Mouse (Mus musculus) hindbrain, embryonic 13.5 days (tissue): ENCODE data around the gene Msl1. TPM values are rescaled to one million over a fixed set of nuclear protein-coding genes. Genes with fewer than 3 reads are reported as not detected.

Source experiments
- ATAC-seq: fragments of 200-750 bp; cut with Nextera tagmentation; 2 replicates; pipeline ENCODE4 v1.8.0; 2017; ENCODE audit warnings: moderate TSS enrichment; ENCODE audit not compliant: low FRiP score
- H3K27ac ChIP-seq: fragments of 300-500 bp; sonication (generic); 2 replicates; pipeline ENCODE4 v1.5.1; 2015; ENCODE audit warnings: inconsistent platforms, mild to moderate bottlenecking, moderate library complexity
- H3K27me3 ChIP-seq: fragments of 300-500 bp; sonication (generic); 2 replicates; pipeline ENCODE4 v1.6.1; 2015; ENCODE audit warnings: mild to moderate bottlenecking, inconsistent platforms
- H3K36me3 ChIP-seq: fragments of 300-500 bp; sonication (generic); 2 replicates; pipeline ENCODE4 v1.6.1; 2015; ENCODE audit warnings: mild to moderate bottlenecking, inconsistent platforms
- H3K4me1 ChIP-seq: fragments of 300-500 bp; sonication (generic); replicated peaks from 2 replicates; pipeline ENCODE4 v1.6.1; 2015; ENCODE audit warnings: inconsistent platforms
- H3K4me2 ChIP-seq: fragments of 300-500 bp; sonication (generic); 2 replicates; pipeline ENCODE4 v1.6.1; 2015; ENCODE audit warnings: inconsistent platforms, mild to moderate bottlenecking, moderate library complexity
- H3K4me3 ChIP-seq: fragments of 300-500 bp; sonication (generic); 2 replicates; pipeline ENCODE4 v1.5.1; 2015; ENCODE audit warnings: mild to moderate bottlenecking, inconsistent platforms
- H3K9ac ChIP-seq: fragments of 300-500 bp; sonication (generic); 2 replicates; pipeline ENCODE4 v1.6.1; 2015; ENCODE audit warnings: mild to moderate bottlenecking, inconsistent platforms
- H3K9me3 ChIP-seq: fragments of 300-500 bp; sonication (generic); 2 replicates; pipeline ENCODE4 v1.6.1; 2016; ENCODE audit warnings: inconsistent platforms
- WGBS: fragments of 180-500 bp; shearing (Covaris S2); methylation state at CpG from one replicate; pipeline ENCODE4 v1.1.7; 2015; 5-methylcytosine and 5-hydroxymethylcytosine counted together
- polyA plus RNA-seq: library from polyadenylated mRNA; unstranded; fragments of >200 nt; fragmentation: Nextera tagmentation; extraction: Ambion mirVana; gene quantifications from 2 replicates; pipeline ENCODE4 v1.2.1, GENCODE M21; 2015

Msl1 gene
- 31.5 and 33.0 TPM in 2 replicates for polyA plus RNA-seq

- Histone ChIP-seq H3K36me3 (peaks cover 12% of the 10 kb centered on the region), H3K9ac (peak within 1 kb of the TSS; percentile 100), H3K27me3 (no peaks in the 10 kb centered on the region), H3K4me2 (peak within 1 kb of the TSS; percentile 99), H3K4me3 (peak within 1 kb of the TSS; percentile 100), H3K9me3 (no peaks in the 10 kb centered on the region), H3K27ac (peak within 1 kb of the TSS; percentile 100), H3K4me1 (peaks cover 45% of the 10 kb centered on the region)
- peak; percentile 44; the same call in 1 of the 2 replicates for ATAC-seq
- WGBS = 1% methylated on average over 67 of the region's 89 CpGs
These were observed at the start of gene Msl1 for GRCm38 (mm10) chr11:98795015-98795713. Gene Msl1, plus strand, starts transcription at chr11:98795516.

- Histone ChIP-seq H3K4me2 (peak overlapping the region; percentile 96), H3K4me3 (peak overlapping the region; percentile 28), H3K36me3 (no peaks in the 10 kb centered on the region), H3K4me1 (peaks cover 87% of the 10 kb centered on the region), H3K27me3 (no peaks in the 10 kb centered on the region), H3K27ac (peak overlapping the region; percentile 99), H3K9me3 (no peaks in the 10 kb centered on the region), H3K9ac (peak overlapping the region; percentile 66)
- 43% methylated on average over 12 of the region's 12 CpGs for WGBS
- ATAC-seq = no peak
These were observed 49.1 kb upstream of the Msl1 start for GRCm38 (mm10) chr11:98745932-98746853.

DNA sequence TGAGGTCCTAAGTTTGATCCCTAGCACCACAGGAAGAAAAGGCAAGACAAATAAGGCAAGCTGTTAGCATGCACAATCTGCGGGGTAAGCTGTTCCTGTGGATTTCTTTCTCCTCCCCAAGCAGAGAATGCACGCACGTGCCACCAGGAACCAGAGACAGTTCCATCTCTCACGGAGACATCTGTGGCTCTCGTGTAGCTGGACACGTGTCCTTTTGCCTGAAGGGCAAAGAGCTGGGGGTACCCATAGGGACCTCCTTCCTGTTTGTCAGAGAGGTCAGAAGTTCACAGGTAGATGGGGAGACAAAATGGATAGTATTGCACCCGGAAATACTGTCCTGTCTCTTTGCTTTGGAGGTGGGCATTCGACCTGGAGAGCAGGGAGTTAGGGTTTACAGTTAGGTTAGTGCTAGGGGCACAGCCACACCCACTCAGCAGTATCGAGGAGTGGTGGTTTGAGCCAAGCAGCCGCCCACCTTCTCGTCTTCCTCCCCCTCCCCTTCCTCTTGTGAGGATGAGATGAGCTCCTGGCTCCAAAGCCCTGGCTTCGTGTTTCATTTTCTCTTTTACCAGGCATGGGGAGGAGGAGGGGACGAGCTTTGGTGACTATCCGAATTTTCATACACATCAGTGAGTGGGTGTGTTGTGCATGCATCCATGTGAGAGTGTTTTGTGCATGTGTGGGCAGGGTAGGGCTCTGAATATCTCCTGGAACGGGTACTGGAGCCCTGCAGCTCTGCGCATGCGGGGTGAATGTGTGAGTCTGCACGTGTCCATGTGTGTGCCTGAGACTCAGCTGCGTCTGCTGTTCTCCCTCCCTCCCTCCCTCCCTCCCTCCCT, 48.2 kb upstream of the Msl1 start:
- H3K27me3 ChIP-seq = no peaks in the 10 kb centered on the region
- 7% methylated on average over 19 of the region's 19 CpGs for WGBS
- H3K4me2 ChIP-seq = peak overlapping the region; percentile 96
- peak; percentile 50 for ATAC-seq
- peak overlapping the region; percentile 28 for H3K4me3 ChIP-seq
- no peaks in the 10 kb centered on the region for H3K36me3 ChIP-seq
- H3K4me1 ChIP-seq = peaks cover 94% of the 10 kb centered on the region
- peak overlapping the region; percentile 66 for H3K9ac ChIP-seq
- H3K9me3 ChIP-seq = no peaks in the 10 kb centered on the region
- H3K27ac ChIP-seq = peak overlapping the region; percentile 99

- H3K36me3 ChIP-seq = no peaks in the 10 kb centered on the region
- H3K4me2 ChIP-seq = peak overlapping the region; percentile 60
- H3K9ac ChIP-seq = peak overlapping the region; percentile 77
- H3K4me1 ChIP-seq = peaks cover 98% of the 10 kb centered on the region
- peak overlapping the region; percentile 31 for H3K4me3 ChIP-seq
- no peaks in the 10 kb centered on the region for H3K27me3 ChIP-seq
- ATAC-seq = no peak
- no peaks in the 10 kb centered on the region for H3K9me3 ChIP-seq
- H3K27ac ChIP-seq = peak overlapping the region; percentile 99
- 14% methylated on average over 6 of the region's 6 CpGs for WGBS
These were observed 47.4 kb upstream of the Msl1 start for GRCm38 (mm10) chr11:98747804-98748505.

DNA sequence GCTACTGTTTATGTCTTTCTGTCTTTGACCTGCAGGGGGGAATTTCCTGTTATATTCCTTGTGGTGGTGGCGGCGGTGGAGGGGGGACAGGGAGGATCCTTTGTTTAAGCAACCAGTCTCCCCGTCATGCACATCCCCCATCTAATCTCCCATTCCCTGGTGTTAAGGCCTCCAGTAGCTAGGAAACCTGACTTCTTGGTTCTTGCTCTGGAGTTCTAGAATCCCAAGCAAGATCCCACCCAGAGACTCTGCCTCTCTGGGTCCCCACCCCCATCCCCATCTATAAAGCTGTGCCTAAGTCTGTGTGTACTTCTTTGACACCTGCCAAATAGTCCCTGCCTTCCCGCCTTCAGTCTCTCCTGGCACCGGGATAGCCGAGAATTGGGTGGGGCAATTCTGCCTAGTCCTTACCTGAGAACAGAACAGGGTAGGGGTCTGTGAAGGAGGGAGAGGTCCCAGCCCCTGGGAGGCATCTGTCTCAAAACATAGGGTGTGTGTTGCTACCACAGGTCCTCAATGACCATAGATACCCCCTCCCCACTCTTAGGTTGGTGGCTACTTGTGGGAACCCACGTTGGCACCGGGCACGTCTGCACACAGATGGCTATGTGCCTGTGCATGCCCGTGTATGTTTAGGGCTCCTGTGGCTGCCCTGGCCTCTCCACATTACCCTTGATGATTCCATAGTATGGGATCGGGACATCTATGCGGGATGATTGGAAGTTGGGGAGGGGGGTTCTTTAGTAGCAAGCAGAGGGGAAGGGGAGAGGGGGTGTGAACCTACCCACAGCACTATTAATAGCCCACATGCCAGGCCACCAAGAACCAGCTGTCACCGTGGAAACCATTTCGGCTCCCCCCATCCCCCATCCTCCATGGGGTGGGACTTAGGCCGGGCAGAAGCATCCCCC, 46.6 kb upstream of the Msl1 start:
- Histone ChIP-seq H3K9ac (peak overlapping the region; percentile 77), H3K27me3 (no peaks in the 10 kb centered on the region), H3K9me3 (no peaks in the 10 kb centered on the region), H3K4me1 (peaks cover 98% of the 10 kb centered on the region), H3K36me3 (peaks cover 8% of the 10 kb centered on the region), H3K4me3 (peak overlapping the region; percentile 31), H3K27ac (peak overlapping the region; percentile 99), H3K4me2 (peak overlapping the region; percentile 60)
- ATAC-seq = 0 out of 2 replicates have a peak, but pooled peaks have one; percentile 18
- 11% methylated on average over 15 of the region's 15 CpGs for WGBS

DNA sequence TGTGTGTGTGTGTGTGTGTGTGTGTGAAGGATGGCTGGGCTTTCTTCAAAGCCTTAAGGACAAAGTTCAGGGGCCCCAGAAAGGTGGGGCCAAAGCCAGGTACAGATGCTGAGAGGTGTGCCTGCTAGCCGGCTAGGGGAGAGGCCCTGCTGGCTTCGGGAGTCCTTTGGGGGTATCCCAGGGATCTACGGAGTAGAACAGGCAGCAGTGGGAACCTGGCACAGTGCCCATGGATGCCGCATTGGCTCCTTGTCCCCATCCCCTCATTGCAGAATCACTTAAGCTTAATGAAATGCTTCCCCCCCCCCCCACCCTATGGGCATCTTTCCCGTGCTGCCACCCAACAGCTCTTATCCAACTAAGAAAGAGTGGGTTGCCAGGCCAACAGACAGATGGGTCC, 45.6 kb upstream of the Msl1 start:
- Histone ChIP-seq H3K4me1 (peaks cover 98% of the 10 kb centered on the region), H3K4me3 (peak overlapping the region; percentile 31), H3K36me3 (peaks cover 16% of the 10 kb centered on the region), H3K9ac (peak overlapping the region; percentile 77), H3K4me2 (peak overlapping the region; percentile 60), H3K27ac (peak overlapping the region; percentile 99), H3K27me3 (no peaks in the 10 kb centered on the region), H3K9me3 (no peaks in the 10 kb centered on the region)
- WGBS = 17% methylated on average over 5 of the region's 5 CpGs
- no peak for ATAC-seq

DNA sequence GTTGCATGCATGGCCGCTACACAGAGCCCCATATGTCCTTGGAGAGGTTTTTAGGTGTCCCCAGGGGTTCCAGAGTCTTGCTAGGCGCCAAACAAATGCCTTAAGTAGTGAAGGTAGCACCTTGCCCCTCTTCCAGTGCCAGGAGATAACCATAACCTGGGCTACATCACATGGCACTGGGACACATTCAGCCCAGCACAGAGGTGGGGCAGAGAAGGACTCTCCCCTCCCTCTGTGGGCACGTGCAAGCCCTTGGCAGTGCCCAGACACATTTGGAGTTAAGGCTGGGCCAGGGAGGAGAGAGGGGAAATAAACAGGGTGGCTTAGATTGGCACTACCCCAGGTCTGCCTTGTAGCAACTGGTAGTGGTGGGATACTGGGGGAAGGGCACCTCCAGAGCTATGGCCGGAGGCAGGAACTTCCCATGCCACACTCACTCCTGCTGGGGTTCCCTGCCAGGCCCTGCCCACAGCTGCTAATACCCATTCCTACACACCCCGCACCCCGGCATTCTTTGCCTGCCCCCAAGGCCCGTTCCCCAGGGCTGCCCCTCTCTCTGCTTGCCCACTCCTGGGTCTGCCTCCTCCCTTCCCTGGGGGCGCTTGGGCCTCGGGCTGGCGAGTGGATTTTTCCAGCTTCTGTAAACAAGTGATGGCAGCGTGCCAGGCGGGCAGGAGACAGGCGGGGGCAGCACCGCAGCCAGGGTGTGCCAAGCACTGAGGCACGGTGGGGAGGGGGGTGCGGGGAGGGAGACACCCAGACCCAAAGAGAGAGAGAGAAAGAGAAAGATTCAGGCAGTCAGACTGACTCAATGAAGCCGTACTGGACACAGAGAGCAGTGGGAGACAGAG, 44.7 kb upstream of the Msl1 start:
- Histone ChIP-seq H3K4me2 (peak overlapping the region; percentile 60), H3K36me3 (peaks cover 23% of the 10 kb centered on the region), H3K27ac (peak overlapping the region; percentile 99), H3K9ac (peak overlapping the region; percentile 77), H3K4me1 (peaks cover 96% of the 10 kb centered on the region), H3K27me3 (no peaks in the 10 kb centered on the region), H3K9me3 (no peaks in the 10 kb centered on the region), H3K4me3 (peak overlapping the region; percentile 17)
- 18% methylated on average over 17 of the region's 17 CpGs for WGBS
- ATAC-seq = peak; percentile 55

DNA sequence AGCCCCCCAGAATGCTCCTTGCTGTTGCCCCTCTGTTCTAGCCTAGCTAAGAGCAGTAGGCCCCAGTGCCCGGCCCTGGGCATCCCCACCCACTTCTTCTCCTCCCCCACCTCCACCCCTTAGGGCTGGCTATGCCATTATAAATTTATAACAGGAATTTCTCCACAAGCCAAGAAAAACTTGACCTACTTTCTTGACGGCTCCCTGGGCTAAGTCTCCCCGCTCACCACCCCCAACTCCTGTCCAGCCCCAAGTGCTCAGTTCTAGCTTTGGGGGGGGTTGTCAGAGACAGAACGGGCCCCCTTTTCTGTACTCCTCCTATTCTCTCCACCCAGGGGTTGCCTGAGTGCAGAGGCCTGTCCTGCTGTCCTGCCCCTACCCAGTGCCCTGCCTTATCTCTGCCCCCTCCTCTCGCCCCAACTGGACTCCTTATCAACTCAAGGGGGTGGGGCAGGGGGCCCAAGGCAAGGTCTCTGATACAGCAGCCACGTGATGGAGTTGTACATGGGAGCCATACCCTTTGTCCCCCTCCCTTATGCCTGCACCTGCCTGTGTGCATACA, 44.0 kb upstream of the Msl1 start:
- peak; percentile 44 for ATAC-seq
- whole genome bisulfite sequencing = 26% methylated on average over 6 of the region's 6 CpGs
- peak overlapping the region; percentile 77 for H3K9ac ChIP-seq
- peaks cover 96% of the 10 kb centered on the region for H3K4me1 ChIP-seq
- H3K4me2 ChIP-seq = peak overlapping the region; percentile 60
- peak overlapping the region; percentile 17 for H3K4me3 ChIP-seq
- peak overlapping the region; percentile 99 for H3K27ac ChIP-seq
- H3K9me3 ChIP-seq = no peaks in the 10 kb centered on the region
- H3K27me3 ChIP-seq = no peaks in the 10 kb centered on the region
- peaks cover 29% of the 10 kb centered on the region for H3K36me3 ChIP-seq

- H3K4me2 ChIP-seq = no peak overlapping the region
- H3K27ac ChIP-seq = peak overlapping the region; percentile 99; the same call in 1 of the 2 replicates
- ATAC-seq = no peak
- H3K4me1 ChIP-seq = peaks cover 85% of the 10 kb centered on the region
- H3K9me3 ChIP-seq = no peaks in the 10 kb centered on the region
- peaks cover 43% of the 10 kb centered on the region for H3K36me3 ChIP-seq
- 88% methylated on average over 10 of the region's 10 CpGs for WGBS
- H3K27me3 ChIP-seq = no peaks in the 10 kb centered on the region
- peak overlapping the region; percentile 77 for H3K9ac ChIP-seq
- no peak overlapping the region for H3K4me3 ChIP-seq
These were observed 42.7 kb upstream of the Msl1 start for GRCm38 (mm10) chr11:98752562-98753140.
